ENCODE assay signal across 38 mouse cellular contexts in genomic region chr6:87435791-87436190, GRCm38 (mm10). TPM values are rescaled to one million over a fixed set of nuclear protein-coding genes. Genes with fewer than 3 reads are reported as not detected.
"Had no signal": no experiment of that assay in that cellular context is flagged by ENCODE, and none has a peak within 500 bp of the region (broad histone marks: within the 10 kb centered on the region; RNA-seq: fewer than 3 reads in every experiment).

No protein-coding gene starts in this region.

- H3K27me3 ChIP-seq: hindbrain, embryonic 12.5 days; intestine, embryonic 15.5 days; limb, embryonic 13.5 days; limb, embryonic 15.5 days; liver, embryonic 12.5 days had no signal

- H3K9ac ChIP-seq: hindbrain, embryonic 12.5 days; hindbrain, embryonic 14.5 days; intestine, embryonic 15.5 days; limb, embryonic 13.5 days; limb, embryonic 15.5 days; liver, embryonic 12.5 days; liver, embryonic 14.5 days had no signal

- H3K36me3 ChIP-seq: hindbrain, embryonic 10.5 days; hindbrain, embryonic 12.5 days; intestine, embryonic 15.5 days; limb, embryonic 13.5 days; limb, embryonic 15.5 days; liver, embryonic 12.5 days had no signal

- H3K4me1 ChIP-seq: hindbrain, embryonic 12.5 days; intestine, embryonic 15.5 days; limb, embryonic 13.5 days; limb, embryonic 15.5 days; liver, embryonic 12.5 days had no signal

- H3K9me3 ChIP-seq: heart, embryonic 10.5 days; hindbrain, embryonic 10.5 days; hindbrain, embryonic 12.5 days; intestine, embryonic 15.5 days; limb, embryonic 13.5 days; limb, embryonic 15.5 days; liver, embryonic 12.5 days had no signal

- H3K4me3 ChIP-seq: gastrocnemius, adult 2 months; heart, embryonic 10.5 days; hindbrain, embryonic 10.5 days; hindbrain, embryonic 12.5 days; intestine, embryonic 15.5 days; limb, embryonic 13.5 days; limb, embryonic 15.5 days; liver, embryonic 12.5 days had no signal

- H3K27ac ChIP-seq: gastrocnemius, adult 2 months; hindbrain, embryonic 10.5 days; hindbrain, embryonic 12.5 days; hindbrain, embryonic 14.5 days; intestine, embryonic 15.5 days; limb, embryonic 13.5 days; limb, embryonic 15.5 days; liver, embryonic 12.5 days; liver, embryonic 14.5 days had no signal

- ATAC-seq: hindbrain, embryonic 16.5 days; inflammation-experienced regulatory T-cells, adult 6 months; intestine, embryonic 15.5 days; intestine, postnatal 0 days; liver, embryonic 12.5 days had no signal

- H3K4me2 ChIP-seq: hindbrain, embryonic 12.5 days; hindbrain, embryonic 14.5 days; intestine, embryonic 15.5 days; limb, embryonic 13.5 days; limb, embryonic 15.5 days; liver, embryonic 12.5 days had no signal

- DNase-seq: gastrocnemius, adult 2 months; gastrocnemius, postnatal 10 days; gastrocnemius, postnatal 25 days; heart, postnatal 10 days; kidney, adult 18-20 months; kidney, adult 8-10 months; kidney, postnatal 10 days; kidney, postnatal 25 days; kidney, postnatal 4 days; layer of hippocampus, adult 9-11 months; layer of hippocampus, postnatal 36 days; left cerebral cortex, postnatal 4 days had no signal

RNA-seq across cellular contexts. Expression of gene Bmp10, which starts 7.0 kb away (rescaled TPM):
- total RNA-seq: gastrocnemius, adult 2 months; gastrocnemius, postnatal 10 days; gastrocnemius, postnatal 25 days; gastrocnemius, postnatal 4 days; granulocyte monocyte progenitor cell, adult 5-6 weeks; layer of hippocampus, adult 18-20 months; layer of hippocampus, adult 8-10 months; layer of hippocampus, postnatal 14 days; layer of hippocampus, postnatal 36 days; left cerebral cortex, adult 18-20 months; left cerebral cortex, adult 8-10 months; left cerebral cortex, postnatal 10 days; left cerebral cortex, postnatal 25 days had no signal
- polyA plus RNA-seq: hindbrain, embryonic 10.5 days; hindbrain, embryonic 12.5 days; hindbrain, embryonic 14.5 days; hindbrain, embryonic 16.5 days; inflammation-experienced regulatory T-cells, adult 6 months; intestine, embryonic 15.5 days; intestine, postnatal 0 days; kidney, embryonic 14.5 days; kidney, embryonic 16.5 days; limb, embryonic 11.5 days; limb, embryonic 13.5 days; limb, embryonic 15.5 days had no signal

RNA-seq across cellular contexts. Expression of gene Gkn3, which starts 47.1 kb away (rescaled TPM):
- total RNA-seq: granulocyte monocyte progenitor cell, adult 5-6 weeks; liver, adult 2 months had no signal
- polyA plus RNA-seq: hindbrain, embryonic 10.5 days; inflammation-experienced regulatory T-cells, adult 6 months; kidney, embryonic 14.5 days; limb, embryonic 11.5 days; liver, adult 2 months; liver, embryonic 12.5 days; liver, embryonic 16.5 days had no signal
